Comparison of ENCODE assay signal across 12 mouse cellular contexts in the genomic region with DNA sequence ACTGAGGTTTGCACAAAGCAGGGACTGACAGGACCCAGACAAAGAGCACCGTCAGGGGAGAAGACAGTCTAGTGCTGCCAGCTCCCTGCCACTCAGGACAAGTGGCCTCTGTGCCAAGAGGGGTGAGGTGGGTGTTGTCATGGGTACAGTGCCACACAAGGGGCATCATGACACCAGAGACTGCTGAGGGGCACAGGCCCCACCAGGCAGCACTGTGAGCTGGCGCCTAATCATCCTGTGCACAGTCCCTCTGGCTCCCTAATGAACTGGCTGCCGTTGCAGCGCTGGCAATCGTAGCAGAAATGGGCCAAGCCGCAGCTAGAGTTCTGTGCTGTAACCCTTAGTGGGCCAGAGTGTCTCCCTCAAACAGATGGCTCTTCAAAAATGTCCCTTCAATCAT. TPM values are rescaled to one million over a fixed set of nuclear protein-coding genes. Genes with fewer than 3 reads are reported as not detected.
DNase-seq lines count a peak whose midpoint lies in the region; ATAC-seq and TF ChIP-seq lines count a peak whose summit lies in the region.
"Had no signal": no experiment of that assay in that cellular context is flagged by ENCODE, and none has a peak within 500 bp of the region (broad histone marks: within the 10 kb centered on the region; RNA-seq: fewer than 3 reads in every experiment).

No protein-coding gene starts in this region.

- peak overlapping the region; percentile 95 for H3K27ac ChIP-seq in kidney, embryonic 16.5 days (ENCODE audit: low read length)
- H3K27ac ChIP-seq: limb, embryonic 10.5 days had no signal

- ATAC-seq in kidney, embryonic 16.5 days (ENCODE audit: low FRiP score, low TSS enrichment): no peak

- H3K4me3 ChIP-seq in kidney, embryonic 16.5 days (ENCODE audit: low read length): no peak overlapping the region
- H3K4me3 ChIP-seq: limb, embryonic 10.5 days; myocyte had no signal

- H3K27me3 ChIP-seq in kidney, embryonic 16.5 days (ENCODE audit: insufficient read depth, low read length): no peaks in the 10 kb centered on the region

- peaks cover 9% of the 10 kb centered on the region for H3K36me3 ChIP-seq in kidney, embryonic 16.5 days (ENCODE audit: insufficient read depth, low read length)

- no peak for DNase-seq in kidney, adult 8-10 months
- DNase-seq in brain, embryonic 14.5 days (ENCODE audit: low read depth): peak; percentile 84
- peak; percentile 75 for DNase-seq in cerebellum, adult 8-10 months
- DNase-seq in layer of hippocampus, postnatal 10 days (ENCODE audit: low spot score in 2 of 2): peak; percentile 53 to 71
- no peak for DNase-seq in spleen, postnatal 4 days (ENCODE audit: low spot score in 2 of 2)
- no peak for DNase-seq in lung, postnatal 36 days
- no peak for DNase-seq in B cell, adult 2 months
- DNase-seq: kidney, adult 9 months; lung, embryonic 14.5 days had no signal

- no peak overlapping the region for H3K9ac ChIP-seq in kidney, embryonic 16.5 days (replicated peaks; ENCODE audit: low read length)
- H3K9ac ChIP-seq: lung, embryonic 14.5 days had no signal

- no peak overlapping the region for H3K4me2 ChIP-seq in kidney, embryonic 16.5 days (replicated peaks; ENCODE audit: low read depth, low read length)
- H3K4me2 ChIP-seq: lung, embryonic 14.5 days had no signal

- WGBS in kidney, embryonic 16.5 days: 37% methylated on average over 6 of the region's 6 CpGs

- H3K9me3 ChIP-seq in kidney, embryonic 16.5 days (ENCODE audit: low read length): no peaks in the 10 kb centered on the region
- H3K9me3 ChIP-seq: limb, embryonic 10.5 days had no signal

- TF ChIP-seq POLR2A in brain, embryonic 14.5 days (IDR thresholded peaks at IDR 0.05; ENCODE audit: borderline replicate concordance, extremely low read depth, insufficient read depth, insufficient read length, poor library complexity, severe bottlenecking): no peak

- H3K4me1 ChIP-seq in kidney, embryonic 16.5 days (ENCODE audit: insufficient read depth, low read length): peaks cover 65% of the 10 kb centered on the region
- H3K4me1 ChIP-seq: limb, embryonic 10.5 days had no signal

- no peak for TF ChIP-seq CTCF in brain, embryonic 14.5 days (IDR thresholded peaks at IDR 0.05; ENCODE audit: borderline replicate concordance, extremely low read depth, insufficient read depth, insufficient read length)

RNA-seq across cellular contexts. Expression of gene Kdm4b, which starts 54.4 kb away (rescaled TPM):
- 37.7 and 39.1 TPM in 2 replicates for polyA plus RNA-seq in kidney, embryonic 16.5 days (2015; fragmentation: Nextera tagmentation; extraction: Ambion mirVana)
- polyA plus RNA-seq in brain, embryonic 14.5 days (2012; rRNA removed): 64.6 and 86.5 TPM in 2 replicates
- 10 to 100 TPM; 85.3 to 87.1 TPM for total RNA-seq in layer of hippocampus, postnatal 10 days (2021)

Comparison
In these comparisons a context has a peak if more than half of its experiments do, and no peak if none do; other contexts are left out.
1. DNase-seq: peak in brain, embryonic 14.5 days (single experiment), cerebellum, adult 8-10 months (single experiment) and layer of hippocampus, postnatal 10 days (2 of 2); none in kidney, adult 8-10 months (0 of 2), spleen, postnatal 4 days (0 of 2), lung, postnatal 36 days (single experiment) and B cell, adult 2 months (0 of 2).